Comparison of ENCODE assay signal across 24 mouse cellular contexts in genomic region chr6:102363291-102363832, GRCm38 (mm10).
DNase-seq lines count a peak whose midpoint lies in the region; ATAC-seq and TF ChIP-seq lines count a peak whose summit lies in the region.
"Had no signal": no experiment of that assay in that cellular context is flagged by ENCODE, and none has a peak within 500 bp of the region (broad histone marks: within the 10 kb centered on the region; RNA-seq: fewer than 3 reads in every experiment).

No protein-coding gene starts in this region.

- no peak overlapping the region for H3K4me3 ChIP-seq in forebrain, postnatal 0 days (ENCODE audit: low read depth, low read length)
- no peak overlapping the region for H3K4me3 ChIP-seq in forebrain, embryonic 10.5 days
- H3K4me3 ChIP-seq in hindbrain, postnatal 0 days (ENCODE audit: low read length): no peak overlapping the region
- H3K4me3 ChIP-seq in hindbrain, embryonic 10.5 days: no peak overlapping the region
- no peak overlapping the region for H3K4me3 ChIP-seq in layer of hippocampus, adult 2 months
- H3K4me3 ChIP-seq: embryonic facial prominence, embryonic 13.5 days; erythroblast, embryonic 14.5 days; left cerebral cortex, adult 2 months; midbrain, embryonic 13.5 days; neural tube, embryonic 12.5 days had no signal

- DNase-seq in forebrain, postnatal 0 days: peak; percentile 24
- DNase-seq in forebrain, embryonic 10.5 days (ENCODE audit: extremely low spot score, low spot score): no peak
- DNase-seq in hindbrain, postnatal 0 days (ENCODE audit: low spot score): peak; percentile 35
- DNase-seq in hindbrain, embryonic 10.5 days (ENCODE audit: low spot score): no peak
- DNase-seq in layer of hippocampus, adult 2 months (ENCODE audit: low spot score in 2 of 2): peak; percentile 45 to 49
- DNase-seq in layer of hippocampus, adult 9-11 months: peak; percentile 37
- no peak for DNase-seq in Muller cell, postnatal 12 days (ENCODE audit: inconsistent ontology term)
- DNase-seq in B cell, adult 2 months: no peak
- DNase-seq: adrenal gland, postnatal 14 days; cerebellum, postnatal 25 days; gastrocnemius, postnatal 10 days; heart, postnatal 36 days; kidney, postnatal 25 days; lung, embryonic 14.5 days; retina, postnatal 1 day; right cerebral cortex, postnatal 25 days; spleen, adult 18-20 months had no signal

- H3K36me3 ChIP-seq in forebrain, postnatal 0 days (ENCODE audit: insufficient read depth): no peaks in the 10 kb centered on the region
- H3K36me3 ChIP-seq in forebrain, embryonic 10.5 days (replicated peaks): no peaks in the 10 kb centered on the region
- H3K36me3 ChIP-seq in hindbrain, postnatal 0 days (ENCODE audit: insufficient read depth, low read length): no peaks in the 10 kb centered on the region
- H3K36me3 ChIP-seq in hindbrain, embryonic 10.5 days: no peaks in the 10 kb centered on the region
- H3K36me3 ChIP-seq: embryonic facial prominence, embryonic 13.5 days; midbrain, embryonic 13.5 days; neural tube, embryonic 12.5 days had no signal

- ATAC-seq in forebrain, postnatal 0 days: no peak
- ATAC-seq in hindbrain, postnatal 0 days: peak; percentile 70
- ATAC-seq: intestine, postnatal 0 days; midbrain, embryonic 13.5 days had no signal

- H3K4me2 ChIP-seq in forebrain, postnatal 0 days (ENCODE audit: low read depth): no peak overlapping the region
- no peak overlapping the region for H3K4me2 ChIP-seq in hindbrain, postnatal 0 days (ENCODE audit: low read depth, low read length)
- H3K4me2 ChIP-seq: embryonic facial prominence, embryonic 13.5 days; lung, embryonic 14.5 days; midbrain, embryonic 13.5 days; neural tube, embryonic 12.5 days had no signal

- H3K9ac ChIP-seq in forebrain, postnatal 0 days: no peak overlapping the region
- no peak overlapping the region for H3K9ac ChIP-seq in hindbrain, postnatal 0 days (replicated peaks; ENCODE audit: low read length)
- H3K9ac ChIP-seq: embryonic facial prominence, embryonic 13.5 days; liver, embryonic 14.5 days; lung, embryonic 14.5 days; midbrain, embryonic 13.5 days; neural tube, embryonic 12.5 days had no signal

- TF ChIP-seq CTCF in forebrain, postnatal 0 days (IDR thresholded peaks at IDR 0.05; ENCODE audit: low read depth): no peak
- TF ChIP-seq CTCF in hindbrain, postnatal 0 days (IDR thresholded peaks at IDR 0.05; ENCODE audit: low read depth): no peak
- TF ChIP-seq CTCF in layer of hippocampus, adult 2 months (conservative IDR thresholded peaks at IDR 0.05): no peak

- H3K4me1 ChIP-seq in forebrain, postnatal 0 days (ENCODE audit: insufficient read depth): no peaks in the 10 kb centered on the region
- H3K4me1 ChIP-seq in forebrain, embryonic 10.5 days: no peaks in the 10 kb centered on the region
- no peaks in the 10 kb centered on the region for H3K4me1 ChIP-seq in hindbrain, postnatal 0 days (ENCODE audit: insufficient read depth, low read length)
- no peaks in the 10 kb centered on the region for H3K4me1 ChIP-seq in hindbrain, embryonic 10.5 days (replicated peaks)
- H3K4me1 ChIP-seq: embryonic facial prominence, embryonic 13.5 days; midbrain, embryonic 13.5 days; neural tube, embryonic 12.5 days had no signal

- WGBS in forebrain, postnatal 0 days: 68% methylated on average over 3 of the region's 3 CpGs
- 88% methylated on average over 3 of the region's 3 CpGs for WGBS in forebrain, embryonic 10.5 days
- WGBS in hindbrain, postnatal 0 days: 72% methylated on average over 3 of the region's 3 CpGs
- WGBS in hindbrain, embryonic 10.5 days: 92% methylated on average over 3 of the region's 3 CpGs

- H3K27me3 ChIP-seq in forebrain, postnatal 0 days (ENCODE audit: insufficient read depth, low read length): no peaks in the 10 kb centered on the region
- H3K27me3 ChIP-seq in forebrain, embryonic 10.5 days (ENCODE audit: poor library complexity, severe bottlenecking): no peaks in the 10 kb centered on the region
- H3K27me3 ChIP-seq in hindbrain, postnatal 0 days (ENCODE audit: insufficient read depth, low read length): no peaks in the 10 kb centered on the region
- H3K27me3 ChIP-seq in hindbrain, embryonic 10.5 days (ENCODE audit: insufficient read depth, poor library complexity, severe bottlenecking): no peaks in the 10 kb centered on the region
- H3K27me3 ChIP-seq: embryonic facial prominence, embryonic 13.5 days; midbrain, embryonic 13.5 days; neural tube, embryonic 12.5 days had no signal

- H3K9me3 ChIP-seq in forebrain, postnatal 0 days (ENCODE audit: low read length): no peaks in the 10 kb centered on the region
- no peaks in the 10 kb centered on the region for H3K9me3 ChIP-seq in forebrain, embryonic 10.5 days
- H3K9me3 ChIP-seq in hindbrain, postnatal 0 days (ENCODE audit: low read length): no peaks in the 10 kb centered on the region
- H3K9me3 ChIP-seq in hindbrain, embryonic 10.5 days: no peaks in the 10 kb centered on the region
- H3K9me3 ChIP-seq: embryonic facial prominence, embryonic 13.5 days; midbrain, embryonic 13.5 days; neural tube, embryonic 12.5 days had no signal

- H3K27ac ChIP-seq in forebrain, postnatal 0 days (ENCODE audit: low read depth, low read length): no peak overlapping the region
- H3K27ac ChIP-seq in forebrain, embryonic 10.5 days: no peak overlapping the region
- H3K27ac ChIP-seq in hindbrain, postnatal 0 days: no peak overlapping the region
- H3K27ac ChIP-seq in hindbrain, embryonic 10.5 days: no peak overlapping the region
- peak overlapping the region; percentile 63 for H3K27ac ChIP-seq in layer of hippocampus, adult 2 months
- H3K27ac ChIP-seq: embryonic facial prominence, embryonic 13.5 days; left cerebral cortex, adult 2 months; liver, embryonic 14.5 days; midbrain, embryonic 13.5 days; neural tube, embryonic 12.5 days had no signal

Comparison
In these comparisons a context has a peak if more than half of its experiments do, and no peak if none do; other contexts are left out.
1. DNase-seq: peak in forebrain, postnatal 0 days (single experiment), hindbrain, postnatal 0 days (single experiment), layer of hippocampus, adult 2 months (2 of 2) and layer of hippocampus, adult 9-11 months (single experiment); none in forebrain, embryonic 10.5 days (single experiment), hindbrain, embryonic 10.5 days (single experiment), Muller cell, postnatal 12 days (single experiment) and B cell, adult 2 months (0 of 2).